ENCODE assay signal across 23 mouse cellular contexts in genomic region chr2:77921307-77921706, GRCm38 (mm10). TPM values are rescaled to one million over a fixed set of nuclear protein-coding genes. Genes with fewer than 3 reads are reported as not detected.
DNase-seq lines count a peak whose midpoint lies in the region; ATAC-seq and TF ChIP-seq lines count a peak whose summit lies in the region.
"Had no signal": no experiment of that assay in that cellular context is flagged by ENCODE, and none has a peak within 500 bp of the region (broad histone marks: within the 10 kb centered on the region; RNA-seq: fewer than 3 reads in every experiment).

No protein-coding gene starts in this region.

- 90% methylated on average over 4 of the region's 4 CpGs for WGBS in heart, embryonic 12.5 days

- H3K27ac ChIP-seq in heart, embryonic 12.5 days (ENCODE audit: poor library complexity, severe bottlenecking), result no peak overlapping the region
- H3K27ac ChIP-seq in gastrocnemius, adult 2 months, result no peak overlapping the region

- H3K9ac ChIP-seq in heart, embryonic 12.5 days, result no peak overlapping the region

- no peak for ATAC-seq in heart, embryonic 12.5 days (ENCODE audit: insufficient number of reproducible peaks, low FRiP score)
- ATAC-seq in granulocyte monocyte progenitor cell, adult 5-6 weeks (replicated peaks; ENCODE audit: poor library complexity, severe bottlenecking), result no peak
- ATAC-seq: activated CD4-positive, CD25-positive, alpha-beta regulatory T cell, adult 4 months; CD4-positive, CD25-positive, alpha-beta regulatory T cell, adult 4 months; Patski had no signal

- H3K36me3 ChIP-seq in heart, embryonic 12.5 days, result peaks cover 57% of the 10 kb centered on the region

- H3K9me3 ChIP-seq in heart, embryonic 12.5 days (replicated peaks), result no peaks in the 10 kb centered on the region
- H3K9me3 ChIP-seq: G1E had no signal

- intact Hi-C loops in gastrocnemius, adult 2 months (cut with DNase I), result no loop called here

- peak; percentile 71 for DNase-seq in heart, adult 11 months
- DNase-seq in 3T3-L1 (ENCODE audit: low read depth, low spot score) (peak; percentile 68), adipocyte (ENCODE audit: low spot score) (peak; percentile 71)
- DNase-seq in gastrocnemius, adult 2 months, result no peak
- DNase-seq: adrenal gland, adult 2 months; adrenal gland, adult 8-10 months; adrenal gland, postnatal 10 days; adrenal gland, postnatal 14 days; adrenal gland, postnatal 25 days; adrenal gland, postnatal 36 days; B cell, adult 2 months; cerebellum, adult 11 months; cerebellum, adult 11-12 months; cerebellum, adult 18-20 months; cerebellum, adult 2 months; cerebellum, adult 8-10 months had no signal

- no peak overlapping the region for H3K4me2 ChIP-seq in heart, embryonic 12.5 days

- TF ChIP-seq CTCF in gastrocnemius, adult 2 months (IDR thresholded peaks at IDR 0.05), result no peak

- H3K4me3 ChIP-seq in heart, embryonic 12.5 days, result no peak overlapping the region
- no peak overlapping the region for H3K4me3 ChIP-seq in gastrocnemius, adult 2 months

- H3K27me3 ChIP-seq in heart, embryonic 12.5 days (replicated peaks), result no peaks in the 10 kb centered on the region
- H3K27me3 ChIP-seq: CH12.LX, Patski had no signal

- no peaks in the 10 kb centered on the region for H3K4me1 ChIP-seq in heart, embryonic 12.5 days (replicated peaks)

RNA-seq across cellular contexts. Expression of gene Cwc22, which starts 24.9 kb away (rescaled TPM):
- 18.9 and 20.5 TPM in 2 replicates for polyA plus RNA-seq in heart, embryonic 12.5 days (2016; fragmentation: Nextera tagmentation; extraction: Ambion mirVana)
- total RNA-seq in granulocyte monocyte progenitor cell, adult 5-6 weeks (2014; fragmentation: Nextera tagmentation), result 44.4 and 51.7 TPM in 2 replicates
- 118 and 119 TPM in 2 replicates for total RNA-seq in granulocyte monocyte progenitor cell, adult 5-6 weeks (2017)
- total RNA-seq in gastrocnemius, adult 2 months (2021), result 10 to 100 TPM; 13.9 to 14.2 TPM
